Mouse (Mus musculus) liver, adult 10 weeks (tissue): ENCODE data around the gene Eaf2. TPM values are rescaled to one million over a fixed set of nuclear protein-coding genes. Genes with fewer than 3 reads are reported as not detected.

Experiments used
- polyA plus RNA-seq: library from polyadenylated mRNA; stranded (reverse); fragments of 350-450 nt; fragmentation: Illumina TruSeq; extraction: RNeasy Lipid Tissue Mini Kit (QIAGEN cat#74804); gene quantifications from one replicate; pipeline ENCODE4 v1.2.3, GENCODE M21; 2014; ENCODE audit warnings: low read depth, low replicate concordance

Eaf2 gene
- polyA plus RNA-seq, result 1.4 TPM

DNA sequence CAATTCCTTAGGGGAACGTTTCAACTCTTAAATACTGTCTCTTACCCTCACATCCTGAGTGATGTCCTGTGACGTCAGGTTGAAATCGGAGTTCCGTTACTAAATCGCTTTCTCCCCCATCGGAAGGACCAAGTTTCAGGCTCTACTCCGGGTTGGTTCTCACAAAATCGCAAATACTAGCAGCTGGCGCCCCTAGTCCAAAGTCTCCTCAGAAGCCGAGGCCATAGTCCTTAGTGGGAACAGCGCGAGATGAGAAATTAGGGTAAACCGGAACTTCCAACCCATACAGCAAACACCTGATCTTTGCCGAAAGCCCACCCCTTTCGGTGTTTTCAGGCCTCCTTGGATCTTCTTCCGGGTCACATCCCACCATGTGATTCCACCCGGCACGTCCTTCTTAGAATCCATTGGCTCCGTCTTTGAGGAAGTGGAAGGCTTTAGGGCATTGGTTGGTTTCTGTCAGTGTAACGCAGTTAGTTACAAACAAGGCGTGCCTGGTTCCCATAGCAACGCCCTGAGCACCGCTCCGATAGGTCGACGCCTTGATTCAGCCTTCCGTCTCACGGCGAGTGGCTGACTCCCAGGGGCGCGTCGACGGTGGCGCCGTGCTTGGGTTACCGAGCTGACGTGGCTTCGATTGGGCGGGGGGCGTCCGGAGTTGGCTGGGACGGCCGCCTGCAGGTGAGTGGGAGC lies at the start of gene Eaf2, which contains the start of gene Golgb1:
Gene Eaf2 (minus strand): TSS at position 421 of the 693 bp plus-strand sequence.
Gene Golgb1 (plus strand): TSS at position 558 of the 693 bp plus-strand sequence.

DNA sequence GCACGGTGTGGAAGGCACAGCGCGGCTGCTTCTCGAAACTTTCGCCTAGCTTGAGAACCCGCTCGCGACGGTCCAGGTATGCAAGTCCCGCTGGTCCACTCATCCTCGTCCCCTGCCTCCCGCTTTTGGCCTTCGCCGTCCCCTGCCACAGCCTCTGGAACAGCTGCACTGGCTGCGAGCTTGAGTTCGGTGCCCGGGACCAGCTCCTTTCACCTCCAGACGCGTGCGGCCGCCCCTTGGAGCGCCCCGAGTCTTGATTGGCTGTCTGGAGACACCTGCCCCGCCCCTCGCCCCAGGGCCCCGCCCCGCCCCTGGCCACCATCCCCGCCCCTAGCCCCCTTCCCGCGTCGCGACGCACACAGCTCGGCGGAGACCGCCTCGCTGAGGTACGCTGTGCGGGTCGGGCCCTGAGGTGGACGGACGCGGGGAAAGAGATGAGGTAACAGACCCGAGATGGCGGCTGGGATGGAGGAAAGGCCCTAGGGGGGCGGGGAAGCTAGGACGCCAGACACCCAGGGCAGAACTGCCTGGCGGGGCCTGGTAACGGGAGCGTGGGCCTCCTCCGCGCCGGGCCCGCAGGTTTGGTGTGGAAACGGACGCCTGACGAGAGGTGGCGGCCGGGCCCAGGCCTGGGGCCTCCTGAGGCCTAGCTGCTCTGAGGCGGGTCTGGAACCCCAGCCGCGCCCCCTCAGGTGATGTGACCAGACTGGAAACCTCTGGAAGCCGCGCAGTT lies 46.6 kb downstream of the Eaf2 start, which contains the start of gene Iqcb1:
Gene Iqcb1 (plus strand): TSS at position 332 of the 733 bp plus-strand sequence.

DNA sequence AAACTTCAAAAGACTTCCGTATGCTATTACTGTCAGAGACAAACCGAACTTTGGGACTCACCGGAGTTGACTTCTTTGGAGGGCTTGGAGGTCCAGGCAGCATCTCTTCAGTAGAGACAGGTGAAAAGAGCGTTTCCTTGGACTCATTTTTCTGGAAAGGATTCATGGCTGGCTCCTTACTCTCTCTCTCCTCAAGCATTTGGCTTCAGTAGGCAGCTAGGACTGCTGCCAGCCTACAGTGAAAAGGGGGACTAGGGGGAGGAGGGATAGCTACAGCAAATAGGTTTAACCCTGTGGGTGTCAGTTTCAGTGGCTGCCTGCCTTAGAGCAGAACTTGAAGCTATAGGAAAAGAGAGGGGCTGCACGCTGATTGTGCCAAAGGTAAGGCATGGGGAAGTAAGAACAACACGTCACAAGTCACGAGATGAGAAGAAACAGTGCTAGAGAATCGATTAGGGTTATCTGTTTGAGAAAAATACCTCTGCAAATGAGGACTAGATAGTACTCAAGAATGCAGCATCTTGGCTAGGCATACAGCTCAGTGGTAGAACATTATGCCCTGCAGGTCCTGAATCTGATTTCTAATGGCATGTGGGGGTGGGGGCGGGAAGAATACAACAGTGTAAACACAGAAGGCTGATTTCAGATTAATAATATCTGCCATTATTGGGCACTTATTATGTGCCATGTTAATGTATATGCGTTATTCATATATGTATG lies 90.0 kb downstream of the Eaf2 start, which contains the start of gene Slc15a2:
Gene Slc15a2 (minus strand): TSS at position 369 of the 720 bp plus-strand sequence.

Other genes with a start within 250 kb of the Eaf2 start
- 5.7 TPM for gene Cd86, start 208.9 kb downstream of the Eaf2 start, polyA plus RNA-seq
- 0.16 TPM for gene Ildr1, start 181.0 kb downstream of the Eaf2 start, polyA plus RNA-seq
- gene Slc15a2, start 90.0 kb downstream of the Eaf2 start, polyA plus RNA-seq, result 11.0 TPM
- 22.9 TPM for gene Iqcb1, start 46.6 kb downstream of the Eaf2 start, polyA plus RNA-seq
- 14.9 TPM for gene Golgb1, start 137 bp upstream of the Eaf2 start, polyA plus RNA-seq
- gene Hcls1, start 60.0 kb upstream of the Eaf2 start, polyA plus RNA-seq, result 1.8 TPM
- 0.16 TPM for gene Fbxo40, start 115.5 kb upstream of the Eaf2 start, polyA plus RNA-seq
- 0.11 TPM for gene Polq, start 136.8 kb upstream of the Eaf2 start, polyA plus RNA-seq